Mouse (Mus musculus) small intestine, adult 2 months (tissue): ENCODE data around the gene Coro7.

ENCODE experiments used
- CTCF ChIP-seq: fragments of 200-500 bp; IDR thresholded peaks from 2 replicates; pipeline ENCODE4 v1.5.1; 2012; ENCODE audit warnings: low read depth, mild to moderate bottlenecking, control low read depth, inconsistent platforms, low read length, moderate library complexity, mixed read lengths; ENCODE audit not compliant: insufficient replicate concordance, insufficient read length; ENCODE audit errors: extremely low read depth
- POLR2A ChIP-seq: fragments of 200-500 bp; IDR thresholded peaks from 2 replicates; pipeline ENCODE4 v1.6.1; 2012; ENCODE audit warnings: low read depth, mild to moderate bottlenecking, control low read depth, inconsistent platforms, low read length, moderate library complexity

DNA sequence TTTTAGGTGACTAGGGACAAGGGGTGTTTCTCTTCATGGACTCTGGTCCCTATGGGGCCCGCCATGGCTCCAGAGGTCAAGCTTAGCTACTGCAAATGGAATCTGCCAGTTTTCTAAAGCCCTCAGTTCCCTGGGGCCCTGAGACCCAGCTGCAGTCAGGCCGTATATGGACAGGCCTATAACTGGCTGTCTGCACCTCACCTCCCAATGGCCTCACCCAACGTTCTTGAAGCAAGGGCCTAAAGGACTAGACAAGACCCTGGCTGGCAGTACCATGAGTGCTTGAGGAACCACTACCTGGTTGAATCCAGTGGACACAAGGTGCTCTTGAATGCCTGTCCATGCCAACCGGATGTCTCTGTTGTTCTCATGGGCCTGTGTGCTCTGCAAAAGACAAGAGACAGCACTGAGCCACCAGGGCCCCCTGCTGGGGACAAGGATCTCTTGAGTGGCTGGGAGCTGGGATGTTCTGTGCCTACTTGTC, 24.3 kb downstream of the Coro7 start:
- TF ChIP-seq POLR2A (no peak), CTCF (peak; percentile 11; the same call in 1 of the 2 replicates)
